Mouse (Mus musculus): ENCODE results near the gene Alk.

- TF ChIP-seq GATA1 (IDR thresholded peaks at IDR 0.05; ENCODE audit: borderline replicate concordance, low read length) (no peak), CTCF (IDR thresholded peaks at IDR 0.05; ENCODE audit: low read depth, low read length) (no peak), TAL1 (conservative IDR thresholded peaks at IDR 0.05; ENCODE audit: low read depth, low read length) (no peak)
Observed at GRCm38 (mm10) chr17:71948687-71949086, 655.7 kb downstream of the Alk start.

Measured in G1E (cell line).